Mouse (Mus musculus) v-Abl transformed pro-B cells (cell line): ENCODE measurements around the gene Grm4.
"Not testable (repeated sequence)": the region's sequence is repeated elsewhere in the genome, so short reads cannot be mapped to it uniquely, and the experiment has no call there.

ENCODE experiments used
- in situ Hi-C, 2 experiments: fragments of 400-800 bp; cut with MboI; formaldehyde crosslinking; loops; one replicate each; pipeline ENCODE4 v1.15.1; 2025; ENCODE audit not compliant: unreplicated experiment in 2 of 2

Grm4 gene

GRCm38 (mm10) chr17:27425016-27425415 is 96.2 kb downstream of the Grm4 start:
- in situ Hi-C loops: no loop called here

GRCm38 (mm10) chr17:27424356-27424755 is 96.8 kb downstream of the Grm4 start:
- in situ Hi-C loops: no loop called here

- in situ Hi-C loops: no loop called here
These were observed 98.3 kb downstream of the Grm4 start for GRCm38 (mm10) chr17:27422726-27423381.

- in situ Hi-C loops: no loop called here
These were observed 98.9 kb downstream of the Grm4 start for GRCm38 (mm10) chr17:27422371-27422725.

- in situ Hi-C loops: no loop called here
These were observed 99.4 kb downstream of the Grm4 start for GRCm38 (mm10) chr17:27421837-27422236.

- in situ Hi-C loops: no loop called here
These were observed 112.2 kb downstream of the Grm4 start for GRCm38 (mm10) chr17:27409006-27409405.

- in situ Hi-C loops: no loop called here
These were observed 112.7 kb downstream of the Grm4 start for GRCm38 (mm10) chr17:27408531-27408930.

GRCm38 (mm10) chr17:27406956-27407355 is 114.2 kb downstream of the Grm4 start:
- in situ Hi-C loops: no loop called here

GRCm38 (mm10) chr17:27405376-27406024 is 115.7 kb downstream of the Grm4 start:
- in situ Hi-C loops: no loop called here

GRCm38 (mm10) chr17:27401200-27401599 is 120.0 kb downstream of the Grm4 start:
- in situ Hi-C loops: no loop called here

- in situ Hi-C loops: loop anchor here (5.0 to 10.0 kb wide), 2 partner anchors 92 to 559 kb away; no protein-coding TSS in a partner anchor
These were observed 127.3 kb downstream of the Grm4 start for GRCm38 (mm10) chr17:27393931-27394330.

- in situ Hi-C loops: loop anchor here (5.0 to 10.0 kb wide), 2 partner anchors 91 to 559 kb away; no protein-coding TSS in a partner anchor
These were observed 127.8 kb downstream of the Grm4 start for GRCm38 (mm10) chr17:27393432-27393831.

- in situ Hi-C loops: loop anchor here (5.0 to 10.0 kb wide), 2 partner anchors 91 to 558 kb away; no protein-coding TSS in a partner anchor
These were observed 128.3 kb downstream of the Grm4 start for GRCm38 (mm10) chr17:27392918-27393317.

GRCm38 (mm10) chr17:27390019-27390418 is 131.2 kb downstream of the Grm4 start:
- in situ Hi-C loops: loop anchor here (5.0 to 10.0 kb wide), 2 partner anchors 88 to 555 kb away; no protein-coding TSS in a partner anchor

- in situ Hi-C loops: no loop called here
These were observed 131.8 kb downstream of the Grm4 start for GRCm38 (mm10) chr17:27389221-27390000.

GRCm38 (mm10) chr17:27386438-27386837 is 134.8 kb downstream of the Grm4 start:
- in situ Hi-C loops: no loop called here

GRCm38 (mm10) chr17:27385513-27386261 is 135.5 kb downstream of the Grm4 start:
- in situ Hi-C loops: no loop called here

- in situ Hi-C loops: no loop called here
These were observed 138.3 kb downstream of the Grm4 start for GRCm38 (mm10) chr17:27382916-27383315.

GRCm38 (mm10) chr17:27380911-27381459 is 140.2 kb downstream of the Grm4 start:
- in situ Hi-C loops: not testable (repeated sequence)

- in situ Hi-C loops: no loop called here
These were observed 142.2 kb downstream of the Grm4 start for GRCm38 (mm10) chr17:27378977-27379376.
